Mouse (Mus musculus): Measurements from ENCODE around the gene Adap2. TPM values are rescaled to one million over a fixed set of nuclear protein-coding genes. Genes with fewer than 3 reads are reported as not detected.

Gene Adap2
- total and polyA plus RNA-seq, 3 experiments = 0.49 TPM; not detected in 2

GRCm38 (mm10) chr11:80218657-80219293 lies 64.9 kb downstream of the Adap2 start:
- Histone ChIP-seq H3K79me2 (replicated peaks; ENCODE audit: control insufficient read depth, extremely low read depth, insufficient read depth, poor library complexity, severe bottlenecking) (peaks cover 15% of the 10 kb centered on the region), H3K27ac (ENCODE audit: insufficient read depth, low read depth) (no peak overlapping the region), H3K9me3 (replicated peaks; ENCODE audit: low read length) (no peaks in the 10 kb centered on the region), H3K4me2 (ENCODE audit: insufficient read depth, low read depth, poor library complexity, severe bottlenecking) (no peak overlapping the region), H3K4me3 (replicated peaks in 1 of 3; ENCODE audit: low read depth in 2 of 3, low read length in 2 of 3, poor library complexity in 1 of 3) (no peak overlapping the region), H3K9ac (ENCODE audit: insufficient read depth, low read depth) (no peak overlapping the region), H3K4me1 (ENCODE audit: control insufficient read depth in 1 of 2, insufficient read depth in 2 of 2) (peaks cover 0 to 2% of the 10 kb centered on the region in 2 experiments; a peak in 2 of 4 replicates), H3K27me3 (replicated peaks) (no peaks in the 10 kb centered on the region), H3K36me3 (replicated peaks in 1 of 2; ENCODE audit: control insufficient read depth in 1 of 2, insufficient read depth in 1 of 2, low read length in 1 of 2) (peaks cover 23 to 73% of the 10 kb centered on the region in 2 experiments)
- dilution Hi-C loops (cut with MboI; ENCODE audit: extremely low pct_ligation_motif_present, extremely low pct_unique_long_range_greater_than_20kb, low sequenced_read_pairs) (no loop called here), in situ Hi-C loops (cut with MboI; ENCODE audit: low pct_ligation_motif_present, low pct_unique_long_range_greater_than_20kb, low sequenced_read_pairs) (no loop called here)
- no peak for DNase-seq (ENCODE audit: extremely low read depth)
- TF ChIP-seq MAFK (IDR thresholded peaks at IDR 0.05; ENCODE audit: insufficient replicate concordance, low read length) (no peak), ZC3H11A (IDR thresholded peaks at IDR 0.05; ENCODE audit: low read depth, low read length) (no peak), CTCF (conservative IDR thresholded peaks at IDR 0.05 in 1 of 2, IDR thresholded peaks at IDR 0.05 in 1 of 2; ENCODE audit: low read depth in 2 of 2, low read length in 2 of 2) (no peak), MAZ (IDR thresholded peaks at IDR 0.05; ENCODE audit: low read depth, low read length) (no peak), MEF2A (IDR thresholded peaks at IDR 0.05; ENCODE audit: borderline replicate concordance, low read depth, low read length) (no peak), TBP (conservative IDR thresholded peaks at IDR 0.05; ENCODE audit: low read depth, low read length) (no peak), TCF12 (IDR thresholded peaks at IDR 0.05; ENCODE audit: low read depth, low read length) (no peak)

Other genes starting within 250 kb of the Adap2 start
- gene Utp6, start 191.7 kb upstream of the Adap2 start, total RNA-seq (2012; rRNA removed) = 78.8 and 103 TPM in 2 replicates
- 117 and 122 TPM in 2 replicates for gene Utp6, start 191.7 kb upstream of the Adap2 start, total RNA-seq (2014; rRNA removed)
- 148 and 186 TPM in 2 replicates for gene Utp6, start 191.7 kb upstream of the Adap2 start, polyA plus RNA-seq (2012; ENCODE audit: insufficient read length, low read depth)
- 56.7 and 61.9 TPM in 2 replicates for gene Suz12, start 161.0 kb upstream of the Adap2 start, total RNA-seq (2012; rRNA removed)
- 160 and 171 TPM in 2 replicates for gene Suz12, start 161.0 kb upstream of the Adap2 start, total RNA-seq (2014; rRNA removed)
- 106 and 124 TPM in 2 replicates for gene Suz12, start 161.0 kb upstream of the Adap2 start, polyA plus RNA-seq (2012; ENCODE audit: insufficient read length, low read depth)
- 106 and 113 TPM in 2 replicates for gene Crlf3, start 73.1 kb upstream of the Adap2 start, total RNA-seq (2012; rRNA removed)
- 152 and 173 TPM in 2 replicates for gene Crlf3, start 73.1 kb upstream of the Adap2 start, total RNA-seq (2014; rRNA removed)
- gene Crlf3, start 73.1 kb upstream of the Adap2 start, polyA plus RNA-seq (2012; ENCODE audit: insufficient read length, low read depth) = 114 and 118 TPM in 2 replicates
- 24.0 and 26.4 TPM in 2 replicates for gene Atad5, start 64.7 kb upstream of the Adap2 start, total RNA-seq (2012; rRNA removed)
- gene Atad5, start 64.7 kb upstream of the Adap2 start, total RNA-seq (2014; rRNA removed) = 46.3 and 48.1 TPM in 2 replicates
- 32.9 and 35.2 TPM in 2 replicates for gene Atad5, start 64.7 kb upstream of the Adap2 start, polyA plus RNA-seq (2012; ENCODE audit: insufficient read length, low read depth)
- 34.4 and 36.6 TPM in 2 replicates for gene Tefm, start 11.9 kb upstream of the Adap2 start, total RNA-seq (2012; rRNA removed)
- 70.2 and 76.1 TPM in 2 replicates for gene Tefm, start 11.9 kb upstream of the Adap2 start, total RNA-seq (2014; rRNA removed)
- 42.1 and 43.9 TPM in 2 replicates for gene Tefm, start 11.9 kb upstream of the Adap2 start, polyA plus RNA-seq (2012; ENCODE audit: insufficient read length, low read depth)
- 11.7 and 12.4 TPM in 2 replicates for gene Rnf135, start 29.7 kb downstream of the Adap2 start, total RNA-seq (2012; rRNA removed)
- gene Rnf135, start 29.7 kb downstream of the Adap2 start, total RNA-seq (2014; rRNA removed) = 10.9 and 11.1 TPM in 2 replicates
- gene Rnf135, start 29.7 kb downstream of the Adap2 start, polyA plus RNA-seq (2012; ENCODE audit: insufficient read length, low read depth) = 9.6 and 11.3 TPM in 2 replicates
- 33.1 and 36.3 TPM in 2 replicates for gene Rhot1, start 54.9 kb downstream of the Adap2 start, total RNA-seq (2012; rRNA removed)
- 73.3 and 83.5 TPM in 2 replicates for gene Rhot1, start 54.9 kb downstream of the Adap2 start, total RNA-seq (2014; rRNA removed)
- gene Rhot1, start 54.9 kb downstream of the Adap2 start, polyA plus RNA-seq (2012; ENCODE audit: insufficient read length, low read depth) = 55.3 and 61.0 TPM in 2 replicates
- 0.88 and 1.4 TPM in 2 replicates for gene Rhbdl3, start 146.8 kb downstream of the Adap2 start, total RNA-seq (2012; rRNA removed)
- gene Rhbdl3, start 146.8 kb downstream of the Adap2 start, total RNA-seq (2014; rRNA removed) = 0.34 and 0.46 TPM in 2 replicates
- gene Rhbdl3, start 146.8 kb downstream of the Adap2 start, polyA plus RNA-seq (2012; ENCODE audit: insufficient read length, low read depth) = 0.46 and 0.70 TPM in 2 replicates
- 11.5 and 12.7 TPM in 2 replicates for gene 5730455P16Rik, start 223.9 kb downstream of the Adap2 start, total RNA-seq (2012; rRNA removed)
- gene 5730455P16Rik, start 223.9 kb downstream of the Adap2 start, total RNA-seq (2014; rRNA removed) = 19.7 and 22.2 TPM in 2 replicates
- gene 5730455P16Rik, start 223.9 kb downstream of the Adap2 start, polyA plus RNA-seq (2012; ENCODE audit: insufficient read length, low read depth) = 15.0 and 19.4 TPM in 2 replicates
- gene Zfp207, start 229.2 kb downstream of the Adap2 start, total RNA-seq (2012; rRNA removed) = 137 and 185 TPM in 2 replicates
- 296 and 345 TPM in 2 replicates for gene Zfp207, start 229.2 kb downstream of the Adap2 start, total RNA-seq (2014; rRNA removed)
- gene Zfp207, start 229.2 kb downstream of the Adap2 start, polyA plus RNA-seq (2012; ENCODE audit: insufficient read length, low read depth) = 196 and 231 TPM in 2 replicates

Data from CH12.LX (cell line).